In the genomic region with DNA sequence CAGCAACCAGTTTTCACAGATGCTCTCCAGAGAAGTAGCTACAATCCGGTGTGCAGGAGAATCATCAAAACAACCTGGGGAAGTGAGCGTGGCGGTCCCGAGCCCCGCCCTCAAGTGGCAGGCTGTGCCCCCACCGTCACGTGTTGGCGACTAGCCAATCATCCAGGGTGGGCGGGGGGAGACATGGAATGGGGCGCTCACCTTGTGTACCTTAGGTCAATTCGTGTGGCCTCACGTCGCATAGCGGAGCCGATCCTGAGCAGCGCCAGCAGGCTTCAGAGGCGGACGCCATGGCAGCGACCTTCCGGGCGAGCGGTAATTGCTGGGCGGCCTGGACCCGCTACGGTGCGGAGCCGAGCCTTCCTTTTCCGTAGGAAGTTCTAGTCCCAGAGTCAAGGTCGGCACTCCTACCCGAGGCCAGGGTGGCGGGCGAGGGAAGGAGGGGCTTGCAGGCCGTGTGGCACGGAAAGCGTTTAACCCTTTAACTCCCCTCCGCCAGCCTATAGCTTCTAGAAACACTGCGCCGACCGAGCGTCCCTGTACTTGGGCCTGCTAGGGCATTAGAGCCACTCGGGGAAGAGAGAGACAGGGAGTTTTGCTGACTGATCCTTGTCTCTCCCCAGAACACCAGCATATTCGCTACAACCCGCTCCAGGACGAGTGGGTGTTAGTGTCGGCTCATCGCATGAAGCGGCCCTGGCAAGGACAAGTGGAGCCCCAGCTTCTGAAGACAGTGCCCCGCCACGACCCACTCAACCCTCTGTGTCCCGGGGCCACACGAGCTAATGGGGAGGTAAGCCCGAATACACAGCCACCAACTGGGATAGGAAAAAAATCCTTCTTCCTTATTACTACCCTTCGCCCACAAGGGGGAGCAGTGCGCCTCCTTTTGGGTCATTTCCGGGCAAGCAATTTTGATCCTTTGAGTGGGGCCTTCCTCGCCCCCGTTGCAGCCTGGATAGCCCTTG, we compare ENCODE assay signal across 8 mouse cellular contexts. TPM values are rescaled to one million over a fixed set of nuclear protein-coding genes. Genes with fewer than 3 reads are reported as not detected.
DNase-seq lines count a peak whose midpoint lies in the region; ATAC-seq and TF ChIP-seq lines count a peak whose summit lies in the region.

Gene Sigmar1, minus strand, starts transcription at position 820 of the 968 bp plus-strand sequence.

- peak; percentile 66 for ATAC-seq in embryonic facial prominence, embryonic 15.5 days (ENCODE audit: insufficient number of reproducible peaks, low FRiP score, low TSS enrichment, low read depth)
- peak; percentile 73 for ATAC-seq in kidney, embryonic 14.5 days (ENCODE audit: low FRiP score, low TSS enrichment)
- peak; percentile 54 for ATAC-seq in limb, embryonic 14.5 days (ENCODE audit: low FRiP score, low read depth)
- ATAC-seq in midbrain, embryonic 16.5 days, result peak; percentile 84

- H3K27me3 ChIP-seq in embryonic facial prominence, embryonic 15.5 days, result no peaks in the 10 kb centered on the region
- no peaks in the 10 kb centered on the region for H3K27me3 ChIP-seq in kidney, embryonic 14.5 days (ENCODE audit: control insufficient read depth, insufficient read depth, low read length)
- no peaks in the 10 kb centered on the region for H3K27me3 ChIP-seq in limb, embryonic 14.5 days (ENCODE audit: control insufficient read depth, insufficient read depth, low read length)
- no peaks in the 10 kb centered on the region for H3K27me3 ChIP-seq in midbrain, embryonic 16.5 days (ENCODE audit: control insufficient read depth, insufficient read depth, low read depth, low read length)
- no peaks in the 10 kb centered on the region for H3K27me3 ChIP-seq in spleen, adult 2 months (ENCODE audit: control insufficient read depth, insufficient read depth, low read length)

- H3K4me3 ChIP-seq in bone marrow, adult 2 months (replicated peaks; ENCODE audit: control insufficient read depth, low read depth, low read length), result peak within 1 kb of the TSS; percentile 78
- peak within 1 kb of the TSS; percentile 86 for H3K4me3 ChIP-seq in embryonic facial prominence, embryonic 15.5 days (replicated peaks)
- peak within 1 kb of the TSS; percentile 73 for H3K4me3 ChIP-seq in kidney, embryonic 14.5 days (ENCODE audit: low read length)
- peak within 1 kb of the TSS; percentile 72 for H3K4me3 ChIP-seq in limb, embryonic 14.5 days (replicated peaks; ENCODE audit: low read length)
- H3K4me3 ChIP-seq in midbrain, embryonic 16.5 days (ENCODE audit: low read depth, low read length), result peak within 1 kb of the TSS; percentile 66
- H3K4me3 ChIP-seq in spleen, adult 2 months (ENCODE audit: extremely low read depth, insufficient read depth, insufficient read length), result peak within 1 kb of the TSS; percentile 81

- TF ChIP-seq POLR2A in bone marrow, adult 2 months (IDR thresholded peaks at IDR 0.05; ENCODE audit: borderline replicate concordance, control insufficient read depth, low read depth, low read length), result peak; percentile 80; the same call in 1 of the 2 replicates
- TF ChIP-seq POLR2A in limb, embryonic 14.5 days (IDR thresholded peaks at IDR 0.05; ENCODE audit: borderline replicate concordance, extremely low read depth, insufficient read depth, insufficient read length), result 0 out of 2 replicates have a peak, but pooled peaks have one; percentile 9
- TF ChIP-seq POLR2A in spleen, adult 2 months (IDR thresholded peaks at IDR 0.05; ENCODE audit: low read depth, low read length), result peak; percentile 74

- peak within 1 kb of the TSS; percentile 79 for H3K9ac ChIP-seq in embryonic facial prominence, embryonic 15.5 days
- H3K9ac ChIP-seq in kidney, embryonic 14.5 days (ENCODE audit: low read depth, low read length), result peak within 1 kb of the TSS; percentile 67
- H3K9ac ChIP-seq in limb, embryonic 14.5 days (ENCODE audit: low read depth, low read length, severe bottlenecking), result peak within 1 kb of the TSS; percentile 79
- peak within 1 kb of the TSS; percentile 75 for H3K9ac ChIP-seq in midbrain, embryonic 16.5 days (ENCODE audit: low read depth, low read length)

- peak; percentile 96 for DNase-seq in A20 (ENCODE audit: low read depth, low spot score)
- peak; percentile 86 to 87 for DNase-seq in heart, adult 9 months (ENCODE audit: low spot score in 2 of 2)
- peak; percentile 86 for DNase-seq in limb, embryonic 14.5 days (ENCODE audit: low spot score)
- DNase-seq in spleen, adult 2 months (ENCODE audit: low read depth in 1 of 2, low spot score in 2 of 2), result peak; percentile 83 to 92

- H3K4me1 ChIP-seq in bone marrow, adult 2 months (ENCODE audit: control insufficient read depth, insufficient read depth, low read length), result peaks cover 1% of the 10 kb centered on the region; the same call in 1 of the 2 replicates
- H3K4me1 ChIP-seq in embryonic facial prominence, embryonic 15.5 days, result peaks cover 26% of the 10 kb centered on the region
- peaks cover 5% of the 10 kb centered on the region; the same call in 1 of the 2 replicates for H3K4me1 ChIP-seq in kidney, embryonic 14.5 days (ENCODE audit: control insufficient read depth, insufficient read depth, low read length)
- H3K4me1 ChIP-seq in limb, embryonic 14.5 days (ENCODE audit: control insufficient read depth, insufficient read depth, low read length), result peaks cover 17% of the 10 kb centered on the region
- H3K4me1 ChIP-seq in midbrain, embryonic 16.5 days (ENCODE audit: control insufficient read depth, insufficient read depth, low read length), result peaks cover 16% of the 10 kb centered on the region
- H3K4me1 ChIP-seq in spleen, adult 2 months (ENCODE audit: control insufficient read depth, insufficient read depth, insufficient read length), result no peaks in the 10 kb centered on the region; the same call in 1 of the 2 replicates

- no peaks in the 10 kb centered on the region for H3K9me3 ChIP-seq in embryonic facial prominence, embryonic 15.5 days (replicated peaks)
- H3K9me3 ChIP-seq in kidney, embryonic 14.5 days (ENCODE audit: control insufficient read depth, low read length), result no peaks in the 10 kb centered on the region
- no peaks in the 10 kb centered on the region for H3K9me3 ChIP-seq in limb, embryonic 14.5 days (ENCODE audit: control insufficient read depth, low read length)
- H3K9me3 ChIP-seq in midbrain, embryonic 16.5 days (replicated peaks; ENCODE audit: control insufficient read depth, low read length, poor library complexity, severe bottlenecking), result no peaks in the 10 kb centered on the region

- H3K4me2 ChIP-seq in embryonic facial prominence, embryonic 15.5 days (replicated peaks), result peak within 1 kb of the TSS; percentile 91
- peak within 1 kb of the TSS; percentile 89 for H3K4me2 ChIP-seq in kidney, embryonic 14.5 days (replicated peaks; ENCODE audit: low read depth, low read length)
- H3K4me2 ChIP-seq in limb, embryonic 14.5 days (replicated peaks; ENCODE audit: low read depth, low read length, severe bottlenecking), result peak within 1 kb of the TSS; percentile 81
- peak within 1 kb of the TSS; percentile 58 for H3K4me2 ChIP-seq in midbrain, embryonic 16.5 days (ENCODE audit: low read length)

- under 1% methylated on average over 57 of the region's 57 CpGs for WGBS in bone marrow, adult 2 months
- under 1% methylated on average over 57 of the region's 57 CpGs for WGBS in embryonic facial prominence, embryonic 15.5 days
- under 1% methylated on average over 57 of the region's 57 CpGs for WGBS in kidney, embryonic 14.5 days
- WGBS in limb, embryonic 14.5 days, result 1% methylated on average over 57 of the region's 57 CpGs
- under 1% methylated on average over 55 of the region's 57 CpGs for WGBS in midbrain, embryonic 16.5 days
- WGBS in spleen, adult 2 months, result under 1% methylated on average over 57 of the region's 57 CpGs

- peak within 1 kb of the TSS; percentile 62 for H3K27ac ChIP-seq in bone marrow, adult 2 months (ENCODE audit: control insufficient read depth, insufficient read depth, low read depth, low read length, poor library complexity)
- peak within 1 kb of the TSS; percentile 91 for H3K27ac ChIP-seq in embryonic facial prominence, embryonic 15.5 days (replicated peaks)
- peak within 1 kb of the TSS; percentile 88 for H3K27ac ChIP-seq in kidney, embryonic 14.5 days (ENCODE audit: low read depth, low read length)
- peak within 1 kb of the TSS; percentile 76 for H3K27ac ChIP-seq in limb, embryonic 14.5 days (replicated peaks; ENCODE audit: low read depth, low read length)
- peak within 1 kb of the TSS; percentile 83 for H3K27ac ChIP-seq in midbrain, embryonic 16.5 days (ENCODE audit: low read length)
- peak within 1 kb of the TSS; percentile 90 for H3K27ac ChIP-seq in spleen, adult 2 months (ENCODE audit: insufficient read depth, low read length)

- TF ChIP-seq CTCF in bone marrow, adult 2 months (IDR thresholded peaks at IDR 0.05; ENCODE audit: control insufficient read depth, insufficient read depth, low read length), result peak; percentile 79
- TF ChIP-seq CTCF in spleen, adult 2 months (IDR thresholded peaks at IDR 0.05; ENCODE audit: extremely low read depth, insufficient read depth, insufficient read length, insufficient replicate concordance), result peak; percentile 71; the same call in 1 of the 2 replicates

- peaks cover 13% of the 10 kb centered on the region; the same call in 1 of the 2 replicates for H3K36me3 ChIP-seq in embryonic facial prominence, embryonic 15.5 days
- peaks cover 7% of the 10 kb centered on the region; the same call in 1 of the 2 replicates for H3K36me3 ChIP-seq in kidney, embryonic 14.5 days (ENCODE audit: control insufficient read depth, insufficient read depth, low read length)
- peaks cover 16% of the 10 kb centered on the region; the same call in 1 of the 2 replicates for H3K36me3 ChIP-seq in limb, embryonic 14.5 days (ENCODE audit: control insufficient read depth, insufficient read depth, low read length)
- no peaks in the 10 kb centered on the region; the same call in 1 of the 2 replicates for H3K36me3 ChIP-seq in midbrain, embryonic 16.5 days (ENCODE audit: control insufficient read depth, insufficient read depth, low read length)
- H3K36me3 ChIP-seq in spleen, adult 2 months (ENCODE audit: control insufficient read depth, insufficient read depth, low read length), result peaks cover 7% of the 10 kb centered on the region; the same call in 1 of the 2 replicates

RNA-seq across cellular contexts. Expression of gene Sigmar1, which starts in this region (rescaled TPM):
- 6.0 and 13.4 TPM in 2 replicates for polyA plus RNA-seq in bone marrow, adult 2 months (2011; ENCODE audit: insufficient read depth, insufficient read length, low replicate concordance, missing spikeins)
- 75.9 and 79.7 TPM in 2 replicates for polyA plus RNA-seq in embryonic facial prominence, embryonic 15.5 days (2015; fragmentation: Nextera tagmentation; extraction: Ambion mirVana)
- polyA plus RNA-seq in kidney, embryonic 14.5 days (2014; fragmentation: Nextera tagmentation; extraction: Ambion mirVana), result 80.8 and 92.2 TPM in 2 replicates
- 79.2 and 91.4 TPM in 2 replicates for polyA plus RNA-seq in limb, embryonic 14.5 days (2012; rRNA removed)
- 85.3 and 88.9 TPM in 2 replicates for polyA plus RNA-seq in limb, embryonic 14.5 days (2014; fragmentation: Nextera tagmentation; extraction: Ambion mirVana)
- 57.3 and 65.1 TPM in 2 replicates for polyA plus RNA-seq in midbrain, embryonic 16.5 days (2015; fragmentation: Nextera tagmentation; extraction: Ambion mirVana)
- polyA plus RNA-seq in spleen, adult 2 months (2012; rRNA removed), result 48.3 and 51.1 TPM in 2 replicates

Comparison
In these comparisons a context has a peak if more than half of its experiments do, and no peak if none do; other contexts are left out.
1. Peak in every context shown above with its lines: DNase-seq, ATAC-seq, H3K4me3 ChIP-seq and H3K27ac ChIP-seq.
2. POLR2A ChIP-seq: peak in every context shown above with its lines; median percentile 80 in bone marrow, adult 2 months; 74 in spleen, adult 2 months; 9 in limb, embryonic 14.5 days.